Mouse (Mus musculus) limb, embryonic 13.5 days (tissue): ENCODE measurements around the gene Magee1. TPM values are rescaled to one million over a fixed set of nuclear protein-coding genes. Genes with fewer than 3 reads are reported as not detected.

Experiments used
- ATAC-seq: fragments of 200-750 bp; cut with Nextera tagmentation; 2 replicates; pipeline ENCODE4 v1.8.0; 2017; ENCODE audit warnings: low read depth, moderate number of reproducible peaks, moderate TSS enrichment; ENCODE audit not compliant: low FRiP score
- H3K27ac ChIP-seq: fragments of 300-500 bp; sonication (generic); 2 replicates; pipeline ENCODE4 v1.5.1; 2015; ENCODE audit warnings: inconsistent platforms, mild to moderate bottlenecking, moderate library complexity
- H3K27me3 ChIP-seq: fragments of 300-500 bp; sonication (generic); 2 replicates; pipeline ENCODE4 v1.6.1; 2015; ENCODE audit warnings: mild to moderate bottlenecking, inconsistent platforms
- H3K36me3 ChIP-seq: fragments of 300-500 bp; sonication (generic); 2 replicates; pipeline ENCODE4 v1.6.1; 2015; ENCODE audit warnings: inconsistent platforms, mild to moderate bottlenecking, moderate library complexity
- H3K4me1 ChIP-seq: fragments of 300-500 bp; sonication (generic); 2 replicates; pipeline ENCODE4 v1.6.1; 2015; ENCODE audit warnings: inconsistent platforms
- H3K4me2 ChIP-seq: fragments of 300-500 bp; sonication (generic); replicated peaks from 2 replicates; pipeline ENCODE4 v1.6.1; 2015; ENCODE audit warnings: inconsistent platforms, mild to moderate bottlenecking, moderate library complexity
- H3K4me3 ChIP-seq: fragments of 300-500 bp; sonication (generic); 2 replicates; pipeline ENCODE4 v1.5.1; 2015; ENCODE audit warnings: moderate library complexity, mild to moderate bottlenecking, inconsistent platforms
- H3K9ac ChIP-seq: fragments of 300-500 bp; sonication (generic); 2 replicates; pipeline ENCODE4 v1.6.1; 2015; ENCODE audit warnings: mild to moderate bottlenecking, inconsistent platforms
- H3K9me3 ChIP-seq: fragments of 300-500 bp; sonication (generic); 2 replicates; pipeline ENCODE4 v1.6.1; 2016; ENCODE audit warnings: inconsistent platforms
- WGBS: fragments of 180-500 bp; shearing (Covaris S2); methylation state at CpG from one replicate; pipeline ENCODE4 v1.1.7; 2015; 5-methylcytosine and 5-hydroxymethylcytosine counted together
- polyA plus RNA-seq: library from polyadenylated mRNA; unstranded; fragments of >200 nt; fragmentation: Nextera tagmentation; extraction: Ambion mirVana; gene quantifications from 2 replicates; pipeline ENCODE4 v1.2.1, GENCODE M21; 2015

Magee1 gene
- polyA plus RNA-seq, 1 experiment from 2014 or later: 31.9 TPM

DNA sequence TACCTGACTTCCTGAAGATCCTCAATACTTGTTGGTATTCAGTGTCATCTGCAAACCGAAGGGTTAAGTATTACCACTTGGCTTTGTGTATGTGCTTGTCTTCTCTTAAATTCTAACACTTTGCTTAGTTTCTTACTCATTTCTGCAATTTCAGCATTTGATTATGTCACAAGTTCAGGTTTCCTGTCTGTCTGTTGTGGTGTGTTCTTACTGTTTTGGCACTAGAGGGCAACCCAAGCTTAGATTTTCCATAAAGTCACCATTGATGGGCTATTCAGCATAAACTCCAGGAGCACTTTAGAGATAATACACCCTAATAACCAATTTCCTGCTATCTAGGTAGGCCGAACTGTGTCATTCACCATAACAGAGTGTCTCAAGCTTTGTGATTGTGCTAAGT is 47.0 kb downstream of the Magee1 start:
- ATAC-seq: no peak
- WGBS: 72% methylated on average over 2 of the region's 2 CpGs
- no peaks in the 10 kb centered on the region for H3K4me1 ChIP-seq
- no peak overlapping the region for H3K4me3 ChIP-seq
- H3K27ac ChIP-seq: no peak overlapping the region
- no peak overlapping the region for H3K9ac ChIP-seq
- H3K27me3 ChIP-seq: peaks cover 29% of the 10 kb centered on the region
- H3K4me2 ChIP-seq: no peak overlapping the region
- H3K36me3 ChIP-seq: no peaks in the 10 kb centered on the region
- no peaks in the 10 kb centered on the region for H3K9me3 ChIP-seq

Other genes starting within 250 kb of the Magee1 start
- gene Pbdc1, start 40.6 kb upstream of the Magee1 start, polyA plus RNA-seq: 70.3 and 73.2 TPM in 2 replicates